Mouse (Mus musculus) ovary, postnatal 14 days (tissue): ENCODE measurements around the gene Rassf3.

Experiments
- DNase-seq: peaks from one replicate; pipeline ENCODE4 v3.0.0; 2022; ENCODE audit warnings: low spot score

The Rassf3 gene

GRCm38 (mm10) chr10:121429981-121430682 lies 46.0 kb downstream of the Rassf3 start:
- no peak for DNase-seq

GRCm38 (mm10) chr10:121429581-121429980 lies 46.6 kb downstream of the Rassf3 start:
- DNase-seq, result no peak

- DNase-seq, result no peak
Observed at GRCm38 (mm10) chr10:121429089-121429488, 47.1 kb downstream of the Rassf3 start.

- no peak for DNase-seq
Observed at GRCm38 (mm10) chr10:121428011-121428711, 48.0 kb downstream of the Rassf3 start.

- no peak for DNase-seq
Observed at GRCm38 (mm10) chr10:121427136-121427535, 49.0 kb downstream of the Rassf3 start.

- DNase-seq, result no peak
Observed at GRCm38 (mm10) chr10:121426458-121427070, 49.6 kb downstream of the Rassf3 start.

- no peak for DNase-seq
Observed at GRCm38 (mm10) chr10:121425506-121426025, 50.6 kb downstream of the Rassf3 start.

- no peak for DNase-seq
Observed at GRCm38 (mm10) chr10:121425079-121425478, 51.1 kb downstream of the Rassf3 start.

GRCm38 (mm10) chr10:121424455-121424854 lies 51.7 kb downstream of the Rassf3 start:
- DNase-seq, result no peak

GRCm38 (mm10) chr10:121423541-121424349 lies 52.4 kb downstream of the Rassf3 start:
- DNase-seq, result no peak

GRCm38 (mm10) chr10:121422294-121422693 lies 53.9 kb downstream of the Rassf3 start:
- DNase-seq, result no peak

GRCm38 (mm10) chr10:121421657-121422290 lies 54.4 kb downstream of the Rassf3 start:
- no peak for DNase-seq

- DNase-seq, result no peak
Observed at GRCm38 (mm10) chr10:121421023-121421422, 55.1 kb downstream of the Rassf3 start.

GRCm38 (mm10) chr10:121419640-121420470 lies 56.3 kb downstream of the Rassf3 start:
- DNase-seq, result no peak

GRCm38 (mm10) chr10:121418835-121419234 lies 57.3 kb downstream of the Rassf3 start:
- DNase-seq, result no peak

- no peak for DNase-seq
Observed at GRCm38 (mm10) chr10:121414127-121414526, 62.0 kb downstream of the Rassf3 start.

- DNase-seq, result no peak
Observed at GRCm38 (mm10) chr10:121412824-121413223, 63.3 kb downstream of the Rassf3 start.

- DNase-seq, result no peak
Observed at GRCm38 (mm10) chr10:121411721-121412455, 64.3 kb downstream of the Rassf3 start.

GRCm38 (mm10) chr10:121409717-121410116 lies 66.4 kb downstream of the Rassf3 start:
- no peak for DNase-seq

GRCm38 (mm10) chr10:121403946-121404345 lies 72.2 kb downstream of the Rassf3 start:
- no peak for DNase-seq
